Mouse (Mus musculus) cerebellum, postnatal 25 days (tissue): ENCODE data around the gene Rhox4e.
"Not testable (repeated sequence)": the region's sequence is repeated elsewhere in the genome, so short reads cannot be mapped to it uniquely, and the experiment has no call there.

Source experiments
- DNase-seq, 2 experiments: peaks; one replicate each; pipeline ENCODE4 v3.0.0; 2021; ENCODE audit warnings: mixed read lengths in 2 of 2

Gene Rhox4e

GRCm38 (mm10) chrX:37557112-37557511 is at the start of gene Rhox4e:
Gene Rhox4e (plus strand): TSS chrX:37557412.
- DNase-seq, result not testable (repeated sequence)

GRCm38 (mm10) chrX:37514059-37514458 is 43.2 kb upstream of the Rhox4e start, which contains the start of gene Rhox4d:
Gene Rhox4d (plus strand): TSS chrX:37514359.
- not testable (repeated sequence) for DNase-seq

- not testable (repeated sequence) for DNase-seq
Observed at GRCm38 (mm10) chrX:37530152-37530551, 27.1 kb upstream of the Rhox4e start, which contains the start of gene Rhox2e. Gene Rhox2e (plus strand): TSS chrX:37530452.

- DNase-seq, result not testable (repeated sequence)
Observed at GRCm38 (mm10) chrX:37541719-37542118, 15.5 kb upstream of the Rhox4e start, which contains the start of gene Rhox3e. Gene Rhox3e (plus strand): TSS chrX:37542019.

GRCm38 (mm10) chrX:37571105-37571504 is 13.9 kb downstream of the Rhox4e start, which contains the start of gene Rhox2f:
Gene Rhox2f (plus strand): TSS chrX:37571405.
- DNase-seq, result not testable (repeated sequence)

GRCm38 (mm10) chrX:37572638-37573037 is 15.4 kb downstream of the Rhox4e start:
- not testable (repeated sequence) for DNase-seq

GRCm38 (mm10) chrX:37580692-37581091 is 23.5 kb downstream of the Rhox4e start, which contains the start of gene Rhox3f:
Gene Rhox3f (plus strand): TSS chrX:37580992.
- not testable (repeated sequence) for DNase-seq

GRCm38 (mm10) chrX:37607604-37608003 is 50.4 kb downstream of the Rhox4e start, which contains the start of gene Rhox4f:
Gene Rhox4f (minus strand): TSS chrX:37607704.
- DNase-seq, result not testable (repeated sequence)
